Mouse (Mus musculus) E14TG2a.4 (cell line): ENCODE measurements at regions not wholly inside any gene's neighbourhood (a gene's known extent, or its start where the extent isn't known, plus 50 kb on each side); places are given as distances from the start of the nearest gene placed in this dataset.

ENCODE experiments used
- H3K27me3 ChIP-seq: 2 replicates; pipeline ENCODE4 v1.6.1; 2014; ENCODE audit warnings: low read length, control low read depth; ENCODE audit not compliant: insufficient read depth
- H3K36me3 ChIP-seq: 2 replicates; pipeline ENCODE4 v1.6.1; 2014; ENCODE audit warnings: low read length, control low read depth; ENCODE audit not compliant: insufficient read depth
- H3K4me1 ChIP-seq: replicated peaks from 2 replicates; pipeline ENCODE4 v1.6.1; 2014; ENCODE audit warnings: low read depth, low read length, control low read depth
- H3K4me3 ChIP-seq: replicated peaks from 2 replicates; pipeline ENCODE4 v1.5.1; 2014; ENCODE audit warnings: mild to moderate bottlenecking, low read length
- H3K9me3 ChIP-seq: 2 replicates; pipeline ENCODE4 v1.6.1; 2014; ENCODE audit warnings: low read length, control low read depth
- CTCF ChIP-seq: conservative IDR thresholded peaks from 2 replicates; pipeline ENCODE4 v1.5.1; 2014; ENCODE audit warnings: low read length
- NANOG ChIP-seq: IDR thresholded peaks from 2 replicates; pipeline ENCODE4 v1.6.1; 2014; ENCODE audit warnings: borderline replicate concordance, low read length, mixed read lengths
- POU5F1 ChIP-seq: IDR thresholded peaks from 2 replicates; pipeline ENCODE4 v1.6.1; 2014; ENCODE audit warnings: low read length, borderline replicate concordance

- no peak for TF ChIP-seq CTCF
- TF ChIP-seq POU5F1 = no peak
- TF ChIP-seq NANOG = no peak
Observed at GRCm38 (mm10) chrX:52668679-52669078, 54.9 kb upstream of the Gpc3 start.

DNA sequence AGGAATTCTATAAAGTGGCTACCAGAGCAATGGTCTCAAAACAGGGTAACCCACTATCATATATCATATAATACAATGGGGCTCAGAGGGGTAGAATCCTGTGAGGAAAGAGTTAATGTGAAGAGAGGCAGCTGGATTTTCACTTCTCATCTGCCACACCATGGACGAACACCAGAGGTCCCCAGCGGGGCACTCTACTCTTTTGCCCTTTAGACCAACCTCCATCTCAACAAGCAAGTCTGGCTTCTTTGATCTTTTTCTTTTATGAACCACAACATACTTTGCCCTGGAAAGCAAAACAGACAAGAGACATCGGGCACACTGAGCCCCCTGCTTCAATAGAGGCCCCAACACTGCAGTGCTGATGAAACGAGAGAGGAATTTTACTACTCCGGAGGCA, 65.3 kb upstream of the Gpc3 start:
- Histone ChIP-seq H3K4me3 (no peak overlapping the region), H3K9me3 (no peaks in the 10 kb centered on the region), H3K4me1 (peaks cover 3% of the 10 kb centered on the region; the same call in 1 of the 2 replicates), H3K36me3 (no peaks in the 10 kb centered on the region), H3K27me3 (no peaks in the 10 kb centered on the region)
- TF ChIP-seq NANOG = no peak
- TF ChIP-seq CTCF = peak; percentile 35

More at GRCm38 (mm10) chrX:52668679-52669078, 54.9 kb upstream of the Gpc3 start:
- Histone ChIP-seq H3K4me3 (no peak overlapping the region), H3K4me1 (no peaks in the 10 kb centered on the region), H3K36me3 (no peaks in the 10 kb centered on the region), H3K27me3 (no peaks in the 10 kb centered on the region), H3K9me3 (no peaks in the 10 kb centered on the region)

DNA sequence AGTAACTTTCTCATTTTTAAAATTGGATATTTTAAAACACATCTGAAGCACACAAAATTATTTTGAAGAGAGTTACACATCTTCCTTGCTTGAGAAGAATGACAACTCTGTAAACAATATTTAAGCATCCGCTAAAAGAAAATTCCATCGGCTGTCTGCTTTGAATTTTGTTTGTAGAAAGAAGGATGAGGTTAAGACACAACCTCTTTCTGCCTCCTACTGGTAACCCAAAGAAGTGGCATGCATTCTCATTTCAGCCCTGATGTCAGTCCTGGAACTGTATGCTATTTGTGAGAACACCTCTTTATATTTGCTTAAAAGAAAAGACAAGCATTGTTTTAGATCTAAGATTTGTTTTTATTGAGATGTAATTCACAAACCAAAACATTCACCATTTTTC, 80.6 kb upstream of the Gpc3 start:
- Histone ChIP-seq H3K4me3 (no peak overlapping the region), H3K36me3 (no peaks in the 10 kb centered on the region)
- TF ChIP-seq POU5F1 = no peak
- TF ChIP-seq CTCF = peak; percentile 46
- no peak for TF ChIP-seq NANOG

DNA sequence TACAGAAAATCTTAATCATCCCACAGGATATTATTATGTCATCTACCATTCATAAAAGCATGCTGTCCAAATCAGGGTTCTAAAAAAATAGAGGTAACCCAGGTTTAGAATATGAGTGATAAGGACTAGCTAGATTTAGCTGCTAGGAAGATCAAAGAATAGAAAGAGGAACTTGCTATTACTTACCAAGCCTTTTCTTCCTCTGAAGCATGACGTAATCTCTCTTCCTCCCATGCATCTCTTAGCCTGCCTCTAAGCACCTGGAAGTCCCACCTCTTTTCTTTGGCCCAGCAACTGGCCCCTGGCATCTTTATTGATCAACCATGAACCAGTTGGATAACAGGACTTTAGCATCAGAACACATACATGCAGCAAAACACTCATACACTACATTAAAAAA, 85.9 kb upstream of the Gpc3 start:
- no peaks in the 10 kb centered on the region for H3K36me3 ChIP-seq
- TF ChIP-seq CTCF = no peak
- TF ChIP-seq POU5F1 = no peak
- no peak for TF ChIP-seq NANOG
- H3K4me1 ChIP-seq = no peaks in the 10 kb centered on the region
- H3K27me3 ChIP-seq = no peaks in the 10 kb centered on the region
- no peak overlapping the region for H3K4me3 ChIP-seq
- H3K9me3 ChIP-seq = no peaks in the 10 kb centered on the region

More for the DNA sequence above, 80.6 kb upstream of the Gpc3 start:
- Histone ChIP-seq H3K4me1 (no peaks in the 10 kb centered on the region), H3K9me3 (no peaks in the 10 kb centered on the region), H3K27me3 (no peaks in the 10 kb centered on the region)

DNA sequence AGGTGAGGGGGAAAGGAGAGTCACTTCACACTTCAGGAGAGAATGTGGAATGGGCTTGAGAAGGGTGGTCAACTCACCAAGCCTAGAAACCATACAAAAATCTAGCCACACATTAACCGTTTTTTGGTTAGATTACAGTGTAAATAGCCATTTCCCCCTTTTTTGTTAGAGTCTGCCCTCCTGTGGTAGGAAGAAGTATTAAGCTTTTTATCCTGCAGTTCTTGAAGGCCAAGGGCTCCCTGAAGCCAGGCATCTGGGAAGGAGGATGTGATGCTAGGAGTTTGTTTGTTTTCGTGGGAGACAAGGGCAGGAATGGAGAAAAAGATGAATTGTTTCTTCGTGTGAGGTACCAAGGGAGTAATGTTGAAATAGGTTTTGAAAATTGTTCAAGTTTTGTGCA, 73.5 kb upstream of the Ccdc160 start:
- H3K4me1 ChIP-seq = no peaks in the 10 kb centered on the region
- no peaks in the 10 kb centered on the region for H3K9me3 ChIP-seq
- TF ChIP-seq NANOG (no peak), CTCF (peak; percentile 17; the same call in 1 of the 2 replicates)
- H3K27me3 ChIP-seq = no peaks in the 10 kb centered on the region
- no peaks in the 10 kb centered on the region for H3K36me3 ChIP-seq
- no peak overlapping the region for H3K4me3 ChIP-seq

GRCm38 (mm10) chrX:52738116-52738515, 52.9 kb upstream of the Ccdc160 start:
- Histone ChIP-seq H3K36me3 (peaks cover 33% of the 10 kb centered on the region), H3K27me3 (no peaks in the 10 kb centered on the region), H3K9me3 (no peaks in the 10 kb centered on the region), H3K4me3 (no peak overlapping the region), H3K4me1 (peaks cover 12% of the 10 kb centered on the region; the same call in 1 of the 2 replicates)
- TF ChIP-seq POU5F1 (no peak), CTCF (no peak), NANOG (no peak)
